ENCODE assay signal across 8 mouse cellular contexts in genomic region chr3:122413729-122414561, GRCm38 (mm10).
DNase-seq lines count a peak whose midpoint lies in the region; ATAC-seq lines count a peak whose summit lies in the region.

No protein-coding gene starts in this region.

- WGBS in forebrain, embryonic 16.5 days, result 11% methylated on average over 17 of the region's 17 CpGs
- 25% methylated on average over 17 of the region's 17 CpGs for WGBS in kidney, embryonic 15.5 days
- WGBS in midbrain, embryonic 10.5 days, result 32% methylated on average over 17 of the region's 17 CpGs

- no peaks in the 10 kb centered on the region for H3K36me3 ChIP-seq in forebrain, embryonic 16.5 days (ENCODE audit: control insufficient read depth, insufficient read depth)
- H3K36me3 ChIP-seq in kidney, embryonic 15.5 days, result no peaks in the 10 kb centered on the region
- no peaks in the 10 kb centered on the region for H3K36me3 ChIP-seq in midbrain, embryonic 10.5 days

- no peaks in the 10 kb centered on the region for H3K9me3 ChIP-seq in forebrain, embryonic 16.5 days (ENCODE audit: control insufficient read depth, low read length)
- H3K9me3 ChIP-seq in kidney, embryonic 15.5 days (replicated peaks), result no peaks in the 10 kb centered on the region
- no peaks in the 10 kb centered on the region for H3K9me3 ChIP-seq in midbrain, embryonic 10.5 days (replicated peaks)

- peak; percentile 36 to 56 for DNase-seq in cerebellum, postnatal 10 days
- DNase-seq in cerebellum, adult 11 months, result no peak
- peak; percentile 54 for DNase-seq in A20 (ENCODE audit: low read depth, low spot score)
- no peak for DNase-seq in midbrain, embryonic 10.5 days (ENCODE audit: low spot score)
- DNase-seq in urinary bladder, adult 18-20 months (ENCODE audit: low spot score in 2 of 2), result no peak
- DNase-seq in spleen, postnatal 14 days (ENCODE audit: low spot score in 2 of 2), result no peak

- ATAC-seq in forebrain, embryonic 16.5 days, result peak; percentile 81
- ATAC-seq in kidney, embryonic 15.5 days (replicated peaks; ENCODE audit: low FRiP score), result no peak

- no peaks in the 10 kb centered on the region; the same call in 1 of the 2 replicates for H3K27me3 ChIP-seq in forebrain, embryonic 16.5 days (replicated peaks; ENCODE audit: control insufficient read depth, insufficient read depth, low read length)
- peaks cover 3% of the 10 kb centered on the region; the same call in 1 of the 2 replicates for H3K27me3 ChIP-seq in kidney, embryonic 15.5 days
- H3K27me3 ChIP-seq in midbrain, embryonic 10.5 days (ENCODE audit: low read depth, poor library complexity, severe bottlenecking), result peaks cover 51% of the 10 kb centered on the region

- peak overlapping the region; percentile 20 for H3K4me3 ChIP-seq in forebrain, embryonic 16.5 days (replicated peaks; ENCODE audit: low read length)
- H3K4me3 ChIP-seq in kidney, embryonic 15.5 days (replicated peaks), result peak overlapping the region; percentile 15; the same call in 1 of the 2 replicates
- H3K4me3 ChIP-seq in midbrain, embryonic 10.5 days, result no peak overlapping the region

- H3K4me2 ChIP-seq in forebrain, embryonic 16.5 days (ENCODE audit: low read length), result peak overlapping the region; percentile 40
- peak overlapping the region; percentile 45 for H3K4me2 ChIP-seq in kidney, embryonic 15.5 days

- peaks cover 5% of the 10 kb centered on the region; the same call in 1 of the 2 replicates for H3K4me1 ChIP-seq in forebrain, embryonic 16.5 days (replicated peaks; ENCODE audit: control insufficient read depth, insufficient read depth, low read length)
- H3K4me1 ChIP-seq in kidney, embryonic 15.5 days, result peaks cover 32% of the 10 kb centered on the region
- H3K4me1 ChIP-seq in midbrain, embryonic 10.5 days, result peaks cover 38% of the 10 kb centered on the region

- no peak overlapping the region for H3K27ac ChIP-seq in forebrain, embryonic 16.5 days (ENCODE audit: low read length)
- no peak overlapping the region for H3K27ac ChIP-seq in kidney, embryonic 15.5 days
- peak overlapping the region; percentile 4; the same call in 1 of the 2 replicates for H3K27ac ChIP-seq in midbrain, embryonic 10.5 days (replicated peaks)

- H3K9ac ChIP-seq in forebrain, embryonic 16.5 days (replicated peaks; ENCODE audit: low read depth, low read length), result peak overlapping the region; percentile 33; the same call in 1 of the 2 replicates
- no peak overlapping the region for H3K9ac ChIP-seq in kidney, embryonic 15.5 days

Comparison
In these comparisons a context has a peak if more than half of its experiments do, and no peak if none do; other contexts are left out.
1. DNase-seq: peak in cerebellum, postnatal 10 days (2 of 2) and A20 (single experiment); none in cerebellum, adult 11 months (single experiment), midbrain, embryonic 10.5 days (single experiment), urinary bladder, adult 18-20 months (0 of 2) and spleen, postnatal 14 days (0 of 2).